Mouse (Mus musculus) myocyte (in vitro differentiated cells): ENCODE results near the gene Slc15a1.

Source experiments
- CEBPB ChIP-seq: IDR thresholded peaks from 2 replicates; pipeline ENCODE4 v1.6.1; 2011; ENCODE audit warnings: mild to moderate bottlenecking, moderate library complexity; ENCODE audit not compliant: poor library complexity, insufficient read depth, severe bottlenecking
- MAX ChIP-seq: IDR thresholded peaks from one replicate; pipeline ENCODE4 v1.6.1; 2011; ENCODE audit warnings: low read depth, mild to moderate bottlenecking, control low read depth
- MYOD1 ChIP-seq, 3 experiments: IDR thresholded peaks; one replicate each; pipeline ENCODE4 v1.6.1; 2011; ENCODE audit warnings: control low read depth in 2 of 3, low read depth in 2 of 3, mild to moderate bottlenecking in 2 of 3, moderate library complexity in 1 of 3; ENCODE audit not compliant: insufficient read length in 2 of 3, control insufficient read depth in 1 of 3
- MYOG ChIP-seq, 3 experiments: IDR thresholded peaks; one replicate each; pipeline ENCODE4 v1.6.1; 2011; ENCODE audit warnings: control low read depth in 2 of 3, low read depth in 2 of 3, mild to moderate bottlenecking in 2 of 3; ENCODE audit not compliant: insufficient read length in 2 of 3, control insufficient read depth in 1 of 3, insufficient read depth in 1 of 3
- POLR2A ChIP-seq: IDR thresholded peaks from one replicate; pipeline ENCODE4 v1.6.1; 2011; ENCODE audit warnings: low read depth, mild to moderate bottlenecking, control low read depth, moderate library complexity; ENCODE audit not compliant: insufficient read length
- POLR2AphosphoS2 ChIP-seq: IDR thresholded peaks from one replicate; pipeline ENCODE4 v1.6.1; 2011; ENCODE audit warnings: low read depth, control low read depth; ENCODE audit not compliant: insufficient read length
- USF1 ChIP-seq: IDR thresholded peaks from one replicate; pipeline ENCODE4 v1.6.1; 2011; ENCODE audit warnings: low read depth, mild to moderate bottlenecking, control low read depth, moderate library complexity

GRCm38 (mm10) chr14:121428148-121428547, 76.9 kb downstream of the Slc15a1 start:
- TF ChIP-seq POLR2A = no peak
- no peak for TF ChIP-seq MYOD1 (IDR thresholded peaks at IDR 0.05; ENCODE audit: control insufficient read depth in 1 of 3, insufficient read length in 2 of 3, low read depth in 2 of 3)
- TF ChIP-seq CEBPB = no peak
- TF ChIP-seq MYOG (IDR thresholded peaks at IDR 0.05; ENCODE audit: control insufficient read depth in 1 of 3, insufficient read depth in 1 of 3, insufficient read length in 2 of 3, low read depth in 2 of 3) = no peak
- no peak for TF ChIP-seq MAX
- TF ChIP-seq POLR2AphosphoS2 = no peak
- no peak for TF ChIP-seq USF1
